Mouse (Mus musculus): ENCODE measurements around the gene Ccna1.

DNA sequence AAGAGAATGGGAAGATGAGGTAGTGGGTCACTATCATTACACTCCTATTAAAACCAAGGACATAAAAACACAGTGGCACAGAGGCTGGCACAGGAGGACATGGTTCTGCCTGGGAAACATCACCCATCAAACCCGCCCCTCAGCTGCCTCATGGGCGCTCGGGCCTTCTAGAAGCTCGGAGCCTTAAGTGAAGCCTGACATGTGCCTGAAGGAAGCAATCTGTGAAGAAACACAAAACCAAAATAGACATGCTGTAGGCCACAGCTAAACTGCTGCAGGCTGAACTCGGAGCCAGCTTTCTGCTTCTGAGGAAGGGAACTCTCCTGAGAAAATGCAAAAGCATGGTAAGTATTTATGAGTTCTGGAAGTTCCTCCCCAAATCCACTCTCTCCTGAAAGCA is 31.6 kb upstream of the Ccna1 start:
- TF ChIP-seq POLR2A (IDR thresholded peaks at IDR 0.05; ENCODE audit: low read depth, low read length): no peak
- TF ChIP-seq CTCF (conservative IDR thresholded peaks at IDR 0.05 in 1 of 2, IDR thresholded peaks at IDR 0.05 in 1 of 2; ENCODE audit: low read depth in 2 of 2, low read length in 2 of 2): no peak

Data from CH12.LX (cell line).